Mouse (Mus musculus): ENCODE measurements around the gene Rasgef1a.

Rasgef1a gene

GRCm38 (mm10) chr6:118027036-118027435 is 15.8 kb downstream of the Rasgef1a start:
- DNase-seq (ENCODE audit: low spot score): no peak

- DNase-seq (ENCODE audit: low spot score): no peak
Measured at GRCm38 (mm10) chr6:118031467-118031866, 20.2 kb downstream of the Rasgef1a start.

- DNase-seq (ENCODE audit: low spot score): no peak
Measured at GRCm38 (mm10) chr6:118035639-118036038, 24.4 kb downstream of the Rasgef1a start.

GRCm38 (mm10) chr6:118036118-118036805 is 25.0 kb downstream of the Rasgef1a start:
- DNase-seq (ENCODE audit: low spot score): no peak

- no peak for DNase-seq (ENCODE audit: low spot score)
Measured at GRCm38 (mm10) chr6:118036866-118037265, 25.6 kb downstream of the Rasgef1a start.

GRCm38 (mm10) chr6:118045180-118045579 is 33.9 kb downstream of the Rasgef1a start:
- DNase-seq (ENCODE audit: low spot score): no peak

GRCm38 (mm10) chr6:118045892-118046291 is 34.7 kb downstream of the Rasgef1a start:
- no peak for DNase-seq (ENCODE audit: low spot score)

GRCm38 (mm10) chr6:118046511-118046910 is 35.3 kb downstream of the Rasgef1a start:
- no peak for DNase-seq (ENCODE audit: low spot score)

GRCm38 (mm10) chr6:118046924-118047323 is 35.7 kb downstream of the Rasgef1a start:
- no peak for DNase-seq (ENCODE audit: low spot score)

- DNase-seq (ENCODE audit: low spot score): peak; percentile 48
Measured at GRCm38 (mm10) chr6:118047811-118048505, 36.7 kb downstream of the Rasgef1a start.

GRCm38 (mm10) chr6:118049776-118050175 is 38.5 kb downstream of the Rasgef1a start:
- no peak for DNase-seq (ENCODE audit: low spot score)

GRCm38 (mm10) chr6:118051474-118051873 is 40.2 kb downstream of the Rasgef1a start:
- DNase-seq (ENCODE audit: low spot score): no peak

GRCm38 (mm10) chr6:118055209-118055608 is 44.0 kb downstream of the Rasgef1a start:
- DNase-seq (ENCODE audit: low spot score): no peak

GRCm38 (mm10) chr6:118061266-118061665 is 50.0 kb downstream of the Rasgef1a start:
- DNase-seq (ENCODE audit: low spot score): no peak

- DNase-seq (ENCODE audit: low spot score): no peak
Measured at GRCm38 (mm10) chr6:118063266-118063665, 52.0 kb downstream of the Rasgef1a start.

GRCm38 (mm10) chr6:118064968-118065530 is 53.8 kb downstream of the Rasgef1a start:
- DNase-seq (ENCODE audit: low spot score): peak; percentile 10

- DNase-seq (ENCODE audit: low spot score): no peak
Measured at GRCm38 (mm10) chr6:118065837-118066198, 54.6 kb downstream of the Rasgef1a start.

- no peak for DNase-seq (ENCODE audit: low spot score)
Measured at GRCm38 (mm10) chr6:118066199-118067081, 55.2 kb downstream of the Rasgef1a start.

GRCm38 (mm10) chr6:118067720-118068119 is 56.5 kb downstream of the Rasgef1a start:
- DNase-seq (ENCODE audit: low spot score): no peak

- DNase-seq (ENCODE audit: low spot score): peak; percentile 11
Measured at GRCm38 (mm10) chr6:118070321-118071012, 59.2 kb downstream of the Rasgef1a start.

- no peak for DNase-seq (ENCODE audit: low spot score)
Measured at GRCm38 (mm10) chr6:118071013-118071350, 59.7 kb downstream of the Rasgef1a start.

GRCm38 (mm10) chr6:118071416-118071815 is 60.2 kb downstream of the Rasgef1a start:
- no peak for DNase-seq (ENCODE audit: low spot score)

Measured in adipocyte (in vitro differentiated cells).